Mouse (Mus musculus): ENCODE data around the gene Prkcb. TPM values are rescaled to one million over a fixed set of nuclear protein-coding genes. Genes with fewer than 3 reads are reported as not detected.

The Prkcb gene
- polyA plus RNA-seq, 1 experiment, result 10.9 TPM

- no peak overlapping the region for H3K4me3 ChIP-seq (replicated peaks; ENCODE audit: extremely low read depth, low read depth, low read length)
- H3K4me1 ChIP-seq (ENCODE audit: control insufficient read depth, insufficient read depth, low read length), result no peaks in the 10 kb centered on the region
- TF ChIP-seq CTCF (IDR thresholded peaks at IDR 0.05; ENCODE audit: insufficient read depth, low read length), result no peak
- TF ChIP-seq POLR2A (IDR thresholded peaks at IDR 0.05; ENCODE audit: borderline replicate concordance, extremely low read depth, low read depth, low read length), result no peak
- DNase-seq, result no peak
- 82% methylated on average over 5 of the region's 5 CpGs for WGBS
These were observed 316.5 kb downstream of the Prkcb start for GRCm38 (mm10) chr7:122605066-122605465.

- H3K4me3 ChIP-seq (replicated peaks; ENCODE audit: extremely low read depth, low read depth, low read length), result no peak overlapping the region
- H3K4me1 ChIP-seq (ENCODE audit: control insufficient read depth, insufficient read depth, low read length), result no peaks in the 10 kb centered on the region
- no peak for TF ChIP-seq POLR2A (IDR thresholded peaks at IDR 0.05; ENCODE audit: borderline replicate concordance, extremely low read depth, low read depth, low read length)
- TF ChIP-seq CTCF (IDR thresholded peaks at IDR 0.05; ENCODE audit: insufficient read depth, low read length), result no peak
- DNase-seq, result no peak
- WGBS, result 34% methylated on average over 4 of the region's 4 CpGs
These were observed 320.9 kb downstream of the Prkcb start for GRCm38 (mm10) chr7:122609420-122609819.

- DNase-seq, result no peak
- WGBS, result 34% methylated on average over 7 of the region's 7 CpGs
- Histone ChIP-seq H3K4me3 (replicated peaks; ENCODE audit: extremely low read depth, low read depth, low read length) (no peak overlapping the region), H3K4me1 (ENCODE audit: control insufficient read depth, insufficient read depth, low read length) (no peaks in the 10 kb centered on the region)
- TF ChIP-seq CTCF (IDR thresholded peaks at IDR 0.05; ENCODE audit: insufficient read depth, low read length), result no peak
- no peak for TF ChIP-seq POLR2A (IDR thresholded peaks at IDR 0.05; ENCODE audit: borderline replicate concordance, extremely low read depth, low read depth, low read length)
These were observed 321.6 kb downstream of the Prkcb start for GRCm38 (mm10) chr7:122610161-122610560.

GRCm38 (mm10) chr7:122613876-122614275 lies 325.3 kb downstream of the Prkcb start:
- 72% methylated on average over 4 of the region's 4 CpGs for WGBS
- no peak for TF ChIP-seq POLR2A (IDR thresholded peaks at IDR 0.05; ENCODE audit: borderline replicate concordance, extremely low read depth, low read depth, low read length)
- TF ChIP-seq CTCF (IDR thresholded peaks at IDR 0.05; ENCODE audit: insufficient read depth, low read length), result no peak
- Histone ChIP-seq H3K4me1 (ENCODE audit: control insufficient read depth, insufficient read depth, low read length) (no peaks in the 10 kb centered on the region), H3K4me3 (replicated peaks; ENCODE audit: extremely low read depth, low read depth, low read length) (no peak overlapping the region)
- no peak for DNase-seq

GRCm38 (mm10) chr7:122622125-122622774 lies 333.7 kb downstream of the Prkcb start:
- Histone ChIP-seq H3K4me1 (ENCODE audit: control insufficient read depth, insufficient read depth, low read length) (no peaks in the 10 kb centered on the region), H3K4me3 (replicated peaks; ENCODE audit: extremely low read depth, low read depth, low read length) (no peak overlapping the region)
- no peak for DNase-seq
- TF ChIP-seq CTCF (IDR thresholded peaks at IDR 0.05; ENCODE audit: insufficient read depth, low read length) (no peak), POLR2A (IDR thresholded peaks at IDR 0.05; ENCODE audit: borderline replicate concordance, extremely low read depth, low read depth, low read length) (no peak)
- 66% methylated on average over 9 of the region's 9 CpGs for WGBS

GRCm38 (mm10) chr7:122623753-122624152 lies 335.2 kb downstream of the Prkcb start:
- H3K4me3 ChIP-seq (replicated peaks; ENCODE audit: extremely low read depth, low read depth, low read length), result no peak overlapping the region
- 45% methylated on average over 1 of the region's 1 CpGs for WGBS
- TF ChIP-seq CTCF (IDR thresholded peaks at IDR 0.05; ENCODE audit: insufficient read depth, low read length), result no peak
- no peak for TF ChIP-seq POLR2A (IDR thresholded peaks at IDR 0.05; ENCODE audit: borderline replicate concordance, extremely low read depth, low read depth, low read length)
- no peak for DNase-seq
- no peaks in the 10 kb centered on the region for H3K4me1 ChIP-seq (ENCODE audit: control insufficient read depth, insufficient read depth, low read length)

- H3K4me3 ChIP-seq (replicated peaks; ENCODE audit: extremely low read depth, low read depth, low read length), result no peak overlapping the region
- DNase-seq, result no peak
- WGBS, result 84% methylated on average over 5 of the region's 5 CpGs
- H3K4me1 ChIP-seq (ENCODE audit: control insufficient read depth, insufficient read depth, low read length), result no peaks in the 10 kb centered on the region; the same call in 1 of the 2 replicates
- TF ChIP-seq CTCF (IDR thresholded peaks at IDR 0.05; ENCODE audit: insufficient read depth, low read length) (no peak), POLR2A (IDR thresholded peaks at IDR 0.05; ENCODE audit: borderline replicate concordance, extremely low read depth, low read depth, low read length) (no peak)
These were observed 339.5 kb downstream of the Prkcb start for GRCm38 (mm10) chr7:122628050-122628449.

GRCm38 (mm10) chr7:122630386-122630785 lies 341.8 kb downstream of the Prkcb start:
- H3K4me1 ChIP-seq (ENCODE audit: control insufficient read depth, insufficient read depth, low read length), result no peaks in the 10 kb centered on the region; the same call in 1 of the 2 replicates
- TF ChIP-seq POLR2A (IDR thresholded peaks at IDR 0.05; ENCODE audit: borderline replicate concordance, extremely low read depth, low read depth, low read length), result no peak
- TF ChIP-seq CTCF (IDR thresholded peaks at IDR 0.05; ENCODE audit: insufficient read depth, low read length), result no peak
- DNase-seq, result no peak
- WGBS, result 90% methylated on average over 2 of the region's 2 CpGs
- H3K4me3 ChIP-seq (replicated peaks; ENCODE audit: extremely low read depth, low read depth, low read length), result no peak overlapping the region

GRCm38 (mm10) chr7:122631151-122631550 lies 342.6 kb downstream of the Prkcb start:
- H3K4me3 ChIP-seq (replicated peaks; ENCODE audit: extremely low read depth, low read depth, low read length), result no peak overlapping the region
- WGBS, result 69% methylated on average over 3 of the region's 3 CpGs
- no peaks in the 10 kb centered on the region; the same call in 1 of the 2 replicates for H3K4me1 ChIP-seq (ENCODE audit: control insufficient read depth, insufficient read depth, low read length)
- TF ChIP-seq POLR2A (IDR thresholded peaks at IDR 0.05; ENCODE audit: borderline replicate concordance, extremely low read depth, low read depth, low read length) (no peak), CTCF (IDR thresholded peaks at IDR 0.05; ENCODE audit: insufficient read depth, low read length) (no peak)
- DNase-seq, result no peak

GRCm38 (mm10) chr7:122632946-122633345 lies 344.4 kb downstream of the Prkcb start:
- TF ChIP-seq CTCF (IDR thresholded peaks at IDR 0.05; ENCODE audit: insufficient read depth, low read length) (no peak), POLR2A (IDR thresholded peaks at IDR 0.05; ENCODE audit: borderline replicate concordance, extremely low read depth, low read depth, low read length) (no peak)
- DNase-seq, result no peak
- 62% methylated on average over 5 of the region's 5 CpGs for WGBS

More at GRCm38 (mm10) chr7:122632946-122633345, 344.4 kb downstream of the Prkcb start:
- Histone ChIP-seq H3K4me1 (ENCODE audit: control insufficient read depth, insufficient read depth, low read length) (no peaks in the 10 kb centered on the region; the same call in 1 of the 2 replicates), H3K4me3 (replicated peaks; ENCODE audit: extremely low read depth, low read depth, low read length) (no peak overlapping the region)

Measured in lung, adult 2 months (tissue).